Mouse (Mus musculus) forebrain, postnatal 0 days (tissue): ENCODE results near the gene Faap100. TPM values are rescaled to one million over a fixed set of nuclear protein-coding genes. Genes with fewer than 3 reads are reported as not detected.

ENCODE experiments used
- ATAC-seq: fragments of 200-750 bp; cut with Nextera tagmentation; 2 replicates; pipeline ENCODE4 v1.8.0; 2017; ENCODE audit warnings: mild to moderate bottlenecking, moderate library complexity
- DNase-seq: peaks from one replicate; pipeline ENCODE4 v3.0.0-alpha.2; 2015
- H3K27ac ChIP-seq: fragments of 300-500 bp; sonication (generic); 2 replicates; pipeline ENCODE4 v1.5.1; 2014; ENCODE audit warnings: low read depth, mild to moderate bottlenecking, antibody characterized with exemption, low read length, moderate library complexity, mixed read lengths
- H3K27me3 ChIP-seq: fragments of 300-500 bp; sonication (generic); 2 replicates; pipeline ENCODE4 v1.6.1; 2014; ENCODE audit warnings: mild to moderate bottlenecking, low read length, mixed read lengths; ENCODE audit not compliant: insufficient read depth
- H3K36me3 ChIP-seq: fragments of 300-500 bp; sonication (generic); 2 replicates; pipeline ENCODE4 v1.6.1; 2014; ENCODE audit warnings: mild to moderate bottlenecking, moderate library complexity; ENCODE audit not compliant: insufficient read depth
- H3K4me1 ChIP-seq: fragments of 300-500 bp; sonication (generic); 2 replicates; pipeline ENCODE4 v1.6.1; 2014; ENCODE audit warnings: antibody characterized with exemption; ENCODE audit not compliant: insufficient read depth
- H3K4me2 ChIP-seq: fragments of 300-500 bp; sonication (generic); 2 replicates; pipeline ENCODE4 v1.6.1; 2014; ENCODE audit warnings: low read depth, mild to moderate bottlenecking, moderate library complexity
- H3K4me3 ChIP-seq: fragments of 300-500 bp; sonication (generic); 2 replicates; pipeline ENCODE4 v1.5.1; 2014; ENCODE audit warnings: low read depth, low read length, mixed read lengths
- H3K9ac ChIP-seq: fragments of 300-500 bp; sonication (generic); 2 replicates; pipeline ENCODE4 v1.6.1; 2014; ENCODE audit warnings: mild to moderate bottlenecking
- H3K9me3 ChIP-seq: fragments of 300-500 bp; sonication (generic); 2 replicates; pipeline ENCODE4 v1.6.1; 2016; ENCODE audit warnings: low read length
- CTCF ChIP-seq: sonication (generic); IDR thresholded peaks from 2 replicates; pipeline ENCODE4 v1.5.1; 2016; ENCODE audit warnings: antibody characterized with exemption, control low read depth, low read depth
- WGBS: fragments of 180-500 bp; shearing (Covaris S2); extraction: QIAGEN DNeasy Blood & Tissue Kit; methylation state at CpG from one replicate; pipeline ENCODE4 v1.1.7; 2014; 5-methylcytosine and 5-hydroxymethylcytosine counted together
- polyA plus RNA-seq: library from polyadenylated mRNA; unstranded; fragments of >200 nt; fragmentation: Nextera tagmentation; extraction: Ambion mirVana; gene quantifications from 2 replicates; pipeline ENCODE4 v1.2.1, GENCODE M21; 2015
- total RNA-seq: library from RNA; depleted of rRNA; stranded (reverse); fragments of >200 nt; gene quantifications from 2 replicates; pipeline ENCODE4 v1.2.3, GENCODE M21; 2014

Gene Faap100
- total and polyA plus RNA-seq, 2 experiments from 2014 or later, result 97.8 to 132 TPM

GRCm38 (mm10) chr11:120360755-120361154, 17.8 kb downstream of the Faap100 start:
- no peak overlapping the region for H3K9ac ChIP-seq
- TF ChIP-seq CTCF, result no peak
- H3K27me3 ChIP-seq, result no peaks in the 10 kb centered on the region
- H3K27ac ChIP-seq, result no peak overlapping the region
- H3K4me2 ChIP-seq, result no peak overlapping the region
- no peaks in the 10 kb centered on the region for H3K36me3 ChIP-seq
- H3K4me3 ChIP-seq, result no peak overlapping the region
- 78% methylated on average over 5 of the region's 5 CpGs for WGBS
- no peak for DNase-seq
- peaks cover 15% of the 10 kb centered on the region for H3K4me1 ChIP-seq
- no peak for ATAC-seq
- H3K9me3 ChIP-seq, result no peaks in the 10 kb centered on the region

- DNase-seq, result no peak
- Histone ChIP-seq H3K4me3 (no peak overlapping the region), H3K4me1 (peaks cover 15% of the 10 kb centered on the region), H3K36me3 (no peaks in the 10 kb centered on the region), H3K27me3 (no peaks in the 10 kb centered on the region), H3K9ac (no peak overlapping the region), H3K27ac (no peak overlapping the region), H3K9me3 (no peaks in the 10 kb centered on the region), H3K4me2 (no peak overlapping the region)
- 59% methylated on average over 8 of the region's 8 CpGs for WGBS
- no peak for ATAC-seq
- TF ChIP-seq CTCF, result no peak
Measured at GRCm38 (mm10) chr11:120360062-120360461, 18.5 kb downstream of the Faap100 start.

DNA sequence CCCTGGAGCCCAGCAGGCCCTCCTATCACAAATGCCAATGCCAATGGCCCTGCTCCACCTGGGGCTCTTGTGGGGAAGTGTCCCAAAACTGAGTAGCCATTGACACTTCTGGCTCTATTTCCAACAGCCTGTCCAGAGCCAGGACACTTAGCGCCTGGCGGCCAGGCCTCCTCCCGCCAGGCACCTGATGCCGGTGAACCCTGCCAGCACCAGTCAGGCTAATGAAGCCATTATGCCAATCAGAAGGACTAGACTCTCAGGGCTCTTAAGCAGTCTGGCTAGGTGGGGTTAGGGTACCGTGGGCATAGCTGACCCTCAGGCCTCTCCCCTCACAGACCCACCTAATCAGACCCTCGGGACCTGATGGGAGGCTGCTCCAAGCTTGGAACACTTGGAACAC, 19.2 kb downstream of the Faap100 start:
- 53% methylated on average over 6 of the region's 6 CpGs for WGBS
- TF ChIP-seq CTCF, result no peak
- Histone ChIP-seq H3K9me3 (no peaks in the 10 kb centered on the region), H3K36me3 (no peaks in the 10 kb centered on the region), H3K4me3 (no peak overlapping the region), H3K9ac (no peak overlapping the region), H3K4me1 (peaks cover 15% of the 10 kb centered on the region), H3K27ac (peak overlapping the region; percentile 88; the same call in 1 of the 2 replicates), H3K4me2 (no peak overlapping the region), H3K27me3 (no peaks in the 10 kb centered on the region)
- ATAC-seq (no peak), DNase-seq (no peak)

GRCm38 (mm10) chr11:120357791-120358401, 20.7 kb downstream of the Faap100 start:
- H3K9ac ChIP-seq, result peak overlapping the region; percentile 35
- H3K27me3 ChIP-seq, result no peaks in the 10 kb centered on the region
- peak; percentile 91 for DNase-seq
- H3K4me2 ChIP-seq, result peak overlapping the region; percentile 38
- no peak for TF ChIP-seq CTCF
- H3K4me3 ChIP-seq, result no peak overlapping the region
- H3K27ac ChIP-seq, result peak overlapping the region; percentile 88
- peaks cover 15% of the 10 kb centered on the region for H3K4me1 ChIP-seq
- H3K36me3 ChIP-seq, result no peaks in the 10 kb centered on the region
- no peaks in the 10 kb centered on the region for H3K9me3 ChIP-seq
- WGBS, result 4% methylated on average over 10 of the region's 10 CpGs
- peak; percentile 94 for ATAC-seq

DNA sequence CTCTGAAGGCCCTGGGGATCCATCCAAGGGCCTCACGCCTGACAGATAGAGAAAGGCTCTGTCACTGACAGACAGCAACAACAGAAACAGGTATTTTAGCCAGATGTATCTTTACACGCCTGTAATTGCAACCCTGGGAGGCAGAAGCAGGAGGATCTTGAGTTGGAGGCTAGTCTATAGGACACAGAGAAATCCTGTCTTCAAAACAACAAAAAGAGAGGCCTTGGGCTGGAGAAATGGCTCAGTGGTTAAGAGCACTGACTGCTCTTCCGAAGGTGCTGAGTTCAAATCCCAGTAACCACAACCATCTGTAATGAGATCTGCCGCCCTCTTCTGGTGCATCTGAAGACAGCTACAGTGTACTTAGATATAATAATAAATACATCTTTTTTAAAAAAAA, 21.7 kb downstream of the Faap100 start:
- Histone ChIP-seq H3K9ac (no peak overlapping the region), H3K36me3 (no peaks in the 10 kb centered on the region), H3K4me1 (peaks cover 15% of the 10 kb centered on the region), H3K27me3 (no peaks in the 10 kb centered on the region), H3K27ac (no peak overlapping the region), H3K9me3 (no peaks in the 10 kb centered on the region), H3K4me2 (no peak overlapping the region), H3K4me3 (no peak overlapping the region)
- TF ChIP-seq CTCF, result peak; percentile 13; the same call in 1 of the 2 replicates
- 93% methylated on average over 4 of the region's 4 CpGs for WGBS
- DNase-seq (no peak), ATAC-seq (no peak)

DNA sequence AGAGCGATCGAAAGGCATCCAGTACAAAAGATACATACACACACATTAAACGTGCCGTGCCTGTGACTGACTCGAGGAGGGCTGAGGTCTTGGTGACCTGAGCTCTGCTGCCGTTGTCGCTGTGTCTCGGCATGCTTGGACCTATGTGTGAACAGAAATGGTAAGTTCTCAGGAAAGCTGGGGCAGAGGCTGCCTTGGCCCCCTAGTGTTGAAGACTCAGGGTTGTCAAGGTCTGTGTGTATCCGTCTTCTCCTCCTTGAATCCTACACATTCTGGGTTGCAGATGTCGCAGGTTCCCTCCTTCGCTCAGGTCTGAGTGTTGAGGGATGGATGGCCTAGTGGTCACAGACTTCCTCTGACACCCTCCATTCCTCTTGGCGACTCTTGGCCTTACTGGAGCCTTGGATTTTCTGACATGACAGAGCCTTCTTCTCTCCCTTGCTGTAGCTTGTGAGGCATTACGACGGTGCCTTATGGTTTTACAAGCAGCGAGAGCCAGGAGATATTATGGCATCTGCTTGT, 22.2 kb downstream of the Faap100 start:
- TF ChIP-seq CTCF, result peak; percentile 44
- Histone ChIP-seq H3K27ac (no peak overlapping the region), H3K4me1 (peaks cover 15% of the 10 kb centered on the region), H3K9me3 (no peaks in the 10 kb centered on the region), H3K36me3 (no peaks in the 10 kb centered on the region), H3K4me3 (no peak overlapping the region), H3K9ac (no peak overlapping the region), H3K4me2 (no peak overlapping the region), H3K27me3 (no peaks in the 10 kb centered on the region)
- DNase-seq, result no peak
- 80% methylated on average over 15 of the region's 15 CpGs for WGBS
- no peak for ATAC-seq

- Histone ChIP-seq H3K9me3 (no peaks in the 10 kb centered on the region), H3K27me3 (no peaks in the 10 kb centered on the region), H3K4me1 (peaks cover 15% of the 10 kb centered on the region), H3K27ac (no peak overlapping the region), H3K4me3 (no peak overlapping the region), H3K4me2 (no peak overlapping the region), H3K9ac (no peak overlapping the region), H3K36me3 (no peaks in the 10 kb centered on the region)
- ATAC-seq (no peak), DNase-seq (no peak)
- WGBS, result 84% methylated on average over 5 of the region's 5 CpGs
- no peak for TF ChIP-seq CTCF
Measured at GRCm38 (mm10) chr11:120355277-120356039, 23.1 kb downstream of the Faap100 start.
